21 mouse cellular contexts compared by ENCODE assay signal in genomic region chr9:83385301-83385700, GRCm38 (mm10). TPM values are rescaled to one million over a fixed set of nuclear protein-coding genes. Genes with fewer than 3 reads are reported as not detected.
DNase-seq lines count a peak whose midpoint lies in the region; ATAC-seq lines count a peak whose summit lies in the region.
"Had no signal": no experiment of that assay in that cellular context is flagged by ENCODE, and none has a peak within 500 bp of the region (broad histone marks: within the 10 kb centered on the region; RNA-seq: fewer than 3 reads in every experiment).

No protein-coding gene starts in this region.

- H3K27ac ChIP-seq in embryonic facial prominence, embryonic 14.5 days (replicated peaks; ENCODE audit: low read depth, low read length) = no peak overlapping the region
- H3K27ac ChIP-seq in embryonic facial prominence, embryonic 10.5 days (replicated peaks) = no peak overlapping the region
- H3K27ac ChIP-seq: embryonic facial prominence, embryonic 15.5 days; forebrain, embryonic 10.5 days; hindbrain, embryonic 15.5 days had no signal

- WGBS in embryonic facial prominence, embryonic 14.5 days = 51% methylated on average over 6 of the region's 6 CpGs
- WGBS in embryonic facial prominence, embryonic 10.5 days = 76% methylated on average over 6 of the region's 6 CpGs

- H3K36me3 ChIP-seq in embryonic facial prominence, embryonic 14.5 days (ENCODE audit: control insufficient read depth, insufficient read depth, low read length) = no peaks in the 10 kb centered on the region
- H3K36me3 ChIP-seq in embryonic facial prominence, embryonic 10.5 days (replicated peaks) = no peaks in the 10 kb centered on the region
- no peaks in the 10 kb centered on the region for H3K36me3 ChIP-seq in splenic B cell, adult 2 months (ENCODE audit: control insufficient read depth, insufficient read depth, low read length, poor library complexity, severe bottlenecking)
- H3K36me3 ChIP-seq: embryonic facial prominence, embryonic 15.5 days; forebrain, embryonic 10.5 days; G1E; hindbrain, embryonic 15.5 days had no signal

- no peaks in the 10 kb centered on the region for H3K9me3 ChIP-seq in embryonic facial prominence, embryonic 14.5 days (ENCODE audit: control insufficient read depth, low read length)
- H3K9me3 ChIP-seq in embryonic facial prominence, embryonic 10.5 days = no peaks in the 10 kb centered on the region
- H3K9me3 ChIP-seq: embryonic facial prominence, embryonic 15.5 days; forebrain, embryonic 10.5 days; G1E; hindbrain, embryonic 15.5 days had no signal

- peak; percentile 46 for DNase-seq in embryonic facial prominence, embryonic 14.5 days (ENCODE audit: low spot score)
- no peak for DNase-seq in embryonic facial prominence, embryonic 10.5 days (ENCODE audit: low spot score)
- DNase-seq in 416B (ENCODE audit: low read depth) = peak; percentile 66
- peak; percentile 54 for DNase-seq in splenic B cell, adult 2 months (ENCODE audit: low read depth, low spot score)
- no peak for DNase-seq in kidney, postnatal 14 days
- no peak for DNase-seq in kidney, adult 18-20 months
- DNase-seq: adrenal gland, adult 8-10 months; adrenal gland, postnatal 36 days; cerebellum, adult 8-10 months; cerebellum, postnatal 25 days; gastrocnemius, postnatal 36 days; heart, adult 18-20 months had no signal

- no peak for ATAC-seq in embryonic facial prominence, embryonic 14.5 days (ENCODE audit: low read depth)
- peak; percentile 47 for ATAC-seq in common myeloid progenitor, adult 5-6 weeks (replicated peaks; ENCODE audit: low read depth, poor library complexity, severe bottlenecking)
- ATAC-seq: forebrain, embryonic 14.5 days; intestine, embryonic 16.5 days had no signal

- H3K27me3 ChIP-seq in embryonic facial prominence, embryonic 14.5 days (replicated peaks; ENCODE audit: control insufficient read depth, insufficient read depth, low read length) = no peaks in the 10 kb centered on the region
- H3K27me3 ChIP-seq in embryonic facial prominence, embryonic 10.5 days (replicated peaks; ENCODE audit: low read depth, poor library complexity, severe bottlenecking) = no peaks in the 10 kb centered on the region
- H3K27me3 ChIP-seq in splenic B cell, adult 2 months (ENCODE audit: control insufficient read depth, insufficient read depth, low read length, poor library complexity, severe bottlenecking) = no peaks in the 10 kb centered on the region
- H3K27me3 ChIP-seq: embryonic facial prominence, embryonic 15.5 days; hindbrain, embryonic 15.5 days had no signal

- H3K4me2 ChIP-seq in embryonic facial prominence, embryonic 14.5 days (ENCODE audit: low read depth, low read length) = no peak overlapping the region
- H3K4me2 ChIP-seq: embryonic facial prominence, embryonic 15.5 days; heart, embryonic 11.5 days; hindbrain, embryonic 15.5 days had no signal

- H3K4me3 ChIP-seq in embryonic facial prominence, embryonic 14.5 days (ENCODE audit: low read depth, low read length) = no peak overlapping the region
- no peak overlapping the region for H3K4me3 ChIP-seq in embryonic facial prominence, embryonic 10.5 days
- H3K4me3 ChIP-seq: embryonic facial prominence, embryonic 15.5 days; erythroblast, embryonic 14.5 days; forebrain, embryonic 10.5 days; hindbrain, embryonic 15.5 days had no signal

- H3K9ac ChIP-seq in embryonic facial prominence, embryonic 14.5 days (ENCODE audit: low read depth, low read length) = no peak overlapping the region
- H3K9ac ChIP-seq: embryonic facial prominence, embryonic 15.5 days; hindbrain, embryonic 15.5 days had no signal

- peaks cover 7% of the 10 kb centered on the region for H3K4me1 ChIP-seq in embryonic facial prominence, embryonic 14.5 days (ENCODE audit: control insufficient read depth, insufficient read depth, low read length)
- H3K4me1 ChIP-seq in embryonic facial prominence, embryonic 10.5 days = no peaks in the 10 kb centered on the region; the same call in 1 of the 2 replicates
- H3K4me1 ChIP-seq: forebrain, embryonic 10.5 days had no signal

RNA-seq across cellular contexts. Expression of gene Lca5, which starts 55.6 kb away (rescaled TPM):
- polyA plus RNA-seq in embryonic facial prominence, embryonic 14.5 days (2014; fragmentation: Nextera tagmentation; extraction: Ambion mirVana) = 19.5 and 20.3 TPM in 2 replicates
- polyA plus RNA-seq in embryonic facial prominence, embryonic 10.5 days (2016; fragmentation: Nextera tagmentation; extraction: Ambion mirVana) = 17.9 and 18.1 TPM in 2 replicates
- 2.9 and 4.8 TPM in 2 replicates for total RNA-seq in common myeloid progenitor, adult 5-6 weeks (2017)
- polyA plus RNA-seq: erythroblast, embryonic 14.5 days had no signal

Comparison
In these comparisons a context has a peak if more than half of its experiments do, and no peak if none do; other contexts are left out.
1. DNase-seq: peak in embryonic facial prominence, embryonic 14.5 days (single experiment), 416B (single experiment) and splenic B cell, adult 2 months (single experiment); none in embryonic facial prominence, embryonic 10.5 days (single experiment), kidney, postnatal 14 days (single experiment) and kidney, adult 18-20 months (single experiment).